Mouse (Mus musculus): ENCODE data around the gene Ccdc191.

DNA sequence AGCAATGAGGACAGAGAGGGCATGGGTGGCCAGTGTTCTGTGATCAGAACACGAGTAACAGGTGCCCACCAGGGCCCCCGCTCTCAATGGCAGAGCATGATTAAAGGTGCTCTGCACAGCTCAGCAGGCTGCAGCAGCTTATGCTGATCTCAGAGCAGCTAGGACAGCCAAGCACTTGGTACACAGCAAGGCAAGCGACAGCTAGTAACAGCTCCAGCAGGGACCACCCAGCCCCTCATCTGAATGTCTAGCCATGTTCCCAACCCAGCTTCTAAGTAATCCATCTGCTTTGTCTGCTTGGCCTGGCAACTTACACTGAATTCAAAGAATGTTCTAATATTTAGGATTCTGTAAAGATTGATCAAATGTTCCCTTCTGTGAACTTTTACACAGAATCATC is 74.2 kb downstream of the Ccdc191 start:
- TF ChIP-seq CTCF (IDR thresholded peaks at IDR 0.05; ENCODE audit: control insufficient read depth, insufficient read depth, insufficient replicate concordance, low read depth, low read length) (no peak), POLR2A (IDR thresholded peaks at IDR 0.05; ENCODE audit: control insufficient read depth, low read depth, low read length) (no peak)

Data from testis, adult 2 months (tissue).